Mouse (Mus musculus): Measurements from ENCODE around the gene Ammecr1. TPM values are rescaled to one million over a fixed set of nuclear protein-coding genes. Genes with fewer than 3 reads are reported as not detected.

Gene Ammecr1
- total and polyA plus RNA-seq, 2 experiments from 2014 or later: 2.2 to 2.9 TPM

DNA sequence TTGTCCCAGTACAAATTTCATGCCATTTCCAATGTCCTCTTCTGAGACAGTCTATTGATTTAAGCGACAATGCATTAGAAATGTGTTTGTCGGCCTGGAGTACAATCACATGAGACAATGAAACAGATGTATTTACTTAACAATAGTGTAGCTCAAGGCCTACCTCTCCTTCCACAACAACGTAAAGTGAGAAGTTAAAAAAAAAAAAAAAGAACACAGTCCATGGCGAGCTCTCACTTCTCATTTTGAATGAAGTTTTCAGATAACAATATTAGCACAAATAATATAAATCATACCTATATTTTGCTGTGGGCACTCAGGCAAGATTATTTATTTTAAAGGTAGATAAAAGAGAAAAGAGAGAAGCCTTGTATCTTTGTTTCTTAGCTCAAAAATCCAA is 49.8 kb downstream of the Ammecr1 start:
- Histone ChIP-seq H3K9me3 (ENCODE audit: low read length) (no peaks in the 10 kb centered on the region), H3K9ac (replicated peaks; ENCODE audit: low read length) (no peak overlapping the region), H3K27ac (no peak overlapping the region), H3K36me3 (ENCODE audit: insufficient read depth, low read length) (no peaks in the 10 kb centered on the region), H3K4me3 (ENCODE audit: low read length) (no peak overlapping the region), H3K4me1 (ENCODE audit: insufficient read depth, low read length) (no peaks in the 10 kb centered on the region), H3K4me2 (ENCODE audit: low read depth, low read length) (no peak overlapping the region), H3K27me3 (ENCODE audit: insufficient read depth, low read length) (no peaks in the 10 kb centered on the region)
- DNase-seq (ENCODE audit: low spot score) (no peak), ATAC-seq (no peak)
- no peak for TF ChIP-seq CTCF (IDR thresholded peaks at IDR 0.05; ENCODE audit: low read depth)
- WGBS: 72% methylated on average over 4 of the region's 4 CpGs

DNA sequence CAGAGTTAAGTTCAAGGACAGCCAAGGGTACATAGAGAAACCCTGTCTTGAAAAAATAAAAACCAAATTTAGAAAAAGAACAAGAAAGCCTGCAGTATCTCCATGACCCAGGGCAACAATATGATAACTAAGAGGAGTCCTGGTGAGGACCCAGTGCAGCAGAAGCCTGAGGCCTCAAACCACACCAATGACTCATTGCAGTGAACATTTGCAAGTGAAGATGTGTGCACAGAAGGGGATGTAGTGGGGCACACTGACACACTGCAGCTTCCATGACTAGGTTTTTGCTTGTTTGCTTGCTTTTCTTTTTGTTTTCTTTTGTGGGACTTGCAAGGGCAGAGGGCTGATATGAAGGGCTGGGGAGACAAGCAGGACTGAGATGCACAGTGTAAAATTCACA is 52.3 kb downstream of the Ammecr1 start:
- no peak overlapping the region for H3K4me3 ChIP-seq (ENCODE audit: low read length)
- ATAC-seq: no peak
- H3K36me3 ChIP-seq (ENCODE audit: insufficient read depth, low read length): no peaks in the 10 kb centered on the region
- H3K9me3 ChIP-seq (ENCODE audit: low read length): no peaks in the 10 kb centered on the region
- H3K4me1 ChIP-seq (ENCODE audit: insufficient read depth, low read length): no peaks in the 10 kb centered on the region
- H3K27me3 ChIP-seq (ENCODE audit: insufficient read depth, low read length): no peaks in the 10 kb centered on the region
- H3K9ac ChIP-seq (replicated peaks; ENCODE audit: low read length): no peak overlapping the region
- DNase-seq (ENCODE audit: low spot score): no peak
- no peak overlapping the region for H3K4me2 ChIP-seq (ENCODE audit: low read depth, low read length)
- no peak overlapping the region for H3K27ac ChIP-seq
- no peak for TF ChIP-seq CTCF (IDR thresholded peaks at IDR 0.05; ENCODE audit: low read depth)

DNA sequence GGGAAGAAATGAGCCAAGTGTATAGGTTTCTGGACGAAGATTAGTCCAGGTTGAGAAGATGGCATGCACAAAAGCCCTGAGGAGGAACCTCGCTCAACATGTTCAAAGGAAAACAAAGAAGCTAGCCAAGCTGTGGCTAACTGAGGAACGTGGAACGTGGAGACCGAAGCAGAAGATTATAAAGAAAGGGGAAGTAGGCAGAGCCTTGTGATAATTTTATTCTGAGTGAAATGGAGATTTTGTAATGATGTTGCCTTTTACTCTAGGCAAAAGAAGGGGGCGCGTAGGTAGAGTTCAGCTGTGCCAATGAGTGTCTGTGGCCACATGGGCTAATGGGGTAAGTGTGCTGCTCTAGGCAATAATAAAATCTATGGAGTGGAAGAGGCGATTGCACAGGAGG is 62.7 kb downstream of the Ammecr1 start:
- Histone ChIP-seq H3K27me3 (ENCODE audit: insufficient read depth, low read length) (peaks cover 3% of the 10 kb centered on the region; the same call in 1 of the 2 replicates), H3K9ac (replicated peaks; ENCODE audit: low read length) (no peak overlapping the region), H3K4me1 (ENCODE audit: insufficient read depth, low read length) (no peaks in the 10 kb centered on the region), H3K9me3 (ENCODE audit: low read length) (no peaks in the 10 kb centered on the region), H3K36me3 (ENCODE audit: insufficient read depth, low read length) (no peaks in the 10 kb centered on the region), H3K4me3 (ENCODE audit: low read length) (no peak overlapping the region), H3K4me2 (ENCODE audit: low read depth, low read length) (no peak overlapping the region), H3K27ac (no peak overlapping the region)
- no peak for DNase-seq (ENCODE audit: low spot score)
- no peak for TF ChIP-seq CTCF (IDR thresholded peaks at IDR 0.05; ENCODE audit: low read depth)
- 77% methylated on average over 8 of the region's 8 CpGs for WGBS
- no peak for ATAC-seq

DNA sequence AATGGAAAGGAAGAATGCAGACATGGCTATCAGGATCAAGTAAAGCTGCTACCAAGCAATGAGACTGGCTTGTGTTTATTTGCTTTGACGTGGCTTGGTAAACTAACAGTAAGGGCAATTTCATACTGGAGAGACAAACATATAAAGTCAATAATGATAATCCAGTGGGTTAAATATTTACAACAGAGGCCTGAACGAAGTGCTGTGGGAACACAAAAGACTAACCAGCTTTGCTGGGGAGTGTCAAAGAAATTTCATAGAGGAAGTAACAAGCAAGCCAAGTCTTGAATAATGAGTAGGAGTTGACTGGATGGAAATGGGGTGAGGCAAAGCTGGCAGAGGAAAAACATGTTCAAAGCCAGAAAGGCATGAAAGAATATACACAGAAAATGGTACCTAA is 63.9 kb downstream of the Ammecr1 start:
- Histone ChIP-seq H3K4me3 (ENCODE audit: low read length) (no peak overlapping the region), H3K4me1 (ENCODE audit: insufficient read depth, low read length) (no peaks in the 10 kb centered on the region), H3K9ac (replicated peaks; ENCODE audit: low read length) (no peak overlapping the region), H3K27ac (no peak overlapping the region), H3K27me3 (ENCODE audit: insufficient read depth, low read length) (peaks cover 3% of the 10 kb centered on the region; the same call in 1 of the 2 replicates), H3K36me3 (ENCODE audit: insufficient read depth, low read length) (no peaks in the 10 kb centered on the region), H3K9me3 (ENCODE audit: low read length) (no peaks in the 10 kb centered on the region), H3K4me2 (ENCODE audit: low read depth, low read length) (no peak overlapping the region)
- 76% methylated on average over 2 of the region's 2 CpGs for WGBS
- ATAC-seq (no peak), DNase-seq (ENCODE audit: low spot score) (no peak)
- no peak for TF ChIP-seq CTCF (IDR thresholded peaks at IDR 0.05; ENCODE audit: low read depth)

DNA sequence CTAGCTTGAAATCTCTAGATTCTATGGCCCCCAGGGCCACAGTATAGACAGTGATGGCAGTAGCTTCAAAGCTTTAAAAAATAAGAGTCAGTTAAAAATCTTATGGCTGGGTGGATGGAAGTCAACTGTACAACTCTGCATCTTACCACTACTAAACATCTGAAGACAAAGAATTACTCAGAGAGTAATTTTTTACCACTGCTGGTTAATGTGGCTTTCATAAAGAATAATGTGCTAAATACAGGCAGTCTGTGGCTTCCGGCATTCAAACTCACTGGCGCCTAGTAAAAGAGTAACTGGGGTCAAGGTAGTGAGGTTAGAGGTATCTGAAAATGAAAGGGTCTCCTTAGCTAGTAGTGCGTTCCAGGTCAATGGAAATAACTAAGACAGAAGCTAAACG is 64.6 kb downstream of the Ammecr1 start:
- ATAC-seq (no peak), DNase-seq (ENCODE audit: low spot score) (no peak)
- WGBS: 81% methylated on average over 4 of the region's 4 CpGs
- Histone ChIP-seq H3K9me3 (ENCODE audit: low read length) (no peaks in the 10 kb centered on the region), H3K4me3 (ENCODE audit: low read length) (no peak overlapping the region), H3K4me1 (ENCODE audit: insufficient read depth, low read length) (no peaks in the 10 kb centered on the region), H3K4me2 (ENCODE audit: low read depth, low read length) (no peak overlapping the region), H3K9ac (replicated peaks; ENCODE audit: low read length) (no peak overlapping the region), H3K27me3 (ENCODE audit: insufficient read depth, low read length) (peaks cover 3% of the 10 kb centered on the region; the same call in 1 of the 2 replicates), H3K36me3 (ENCODE audit: insufficient read depth, low read length) (no peaks in the 10 kb centered on the region), H3K27ac (no peak overlapping the region)
- no peak for TF ChIP-seq CTCF (IDR thresholded peaks at IDR 0.05; ENCODE audit: low read depth)

DNA sequence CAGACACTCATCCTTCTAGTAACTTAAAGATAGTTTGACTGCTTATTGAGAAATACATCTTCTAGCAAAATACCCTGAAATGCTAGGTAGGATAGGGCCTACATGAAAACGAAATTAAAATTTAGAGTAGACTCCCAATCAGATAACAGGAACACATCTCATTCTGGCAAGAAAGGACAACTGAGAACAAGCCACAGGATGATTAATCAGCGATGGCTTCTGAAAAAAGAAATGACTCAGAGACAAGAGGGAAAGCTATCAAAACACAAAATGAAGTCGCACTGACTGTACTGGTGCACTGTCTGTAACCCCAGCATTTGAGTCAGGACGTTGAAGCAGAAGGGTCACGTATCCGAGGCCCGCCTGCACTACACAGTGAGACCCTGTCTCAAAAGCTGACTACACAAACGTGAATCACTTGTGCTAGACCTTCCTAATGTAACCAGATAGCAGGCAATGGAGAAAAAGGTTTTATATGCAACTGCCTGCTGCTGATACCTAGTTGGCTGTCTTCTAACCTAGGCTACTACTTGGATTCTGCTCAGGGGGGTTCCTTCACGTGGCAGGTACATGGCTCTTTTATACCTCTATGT is 68.1 kb downstream of the Ammecr1 start:
- H3K9ac ChIP-seq (replicated peaks; ENCODE audit: low read length): no peak overlapping the region
- no peak overlapping the region for H3K27ac ChIP-seq
- DNase-seq (ENCODE audit: low spot score) (no peak), ATAC-seq (no peak)
- no peak for TF ChIP-seq CTCF (IDR thresholded peaks at IDR 0.05; ENCODE audit: low read depth)
- no peaks in the 10 kb centered on the region for H3K36me3 ChIP-seq (ENCODE audit: insufficient read depth, low read length)
- H3K27me3 ChIP-seq (ENCODE audit: insufficient read depth, low read length): peaks cover 3% of the 10 kb centered on the region; the same call in 1 of the 2 replicates
- H3K4me3 ChIP-seq (ENCODE audit: low read length): no peak overlapping the region
- H3K4me1 ChIP-seq (ENCODE audit: insufficient read depth, low read length): no peaks in the 10 kb centered on the region
- 85% methylated on average over 9 of the region's 9 CpGs for WGBS
- H3K9me3 ChIP-seq (ENCODE audit: low read length): no peaks in the 10 kb centered on the region
- H3K4me2 ChIP-seq (ENCODE audit: low read depth, low read length): no peak overlapping the region

DNA sequence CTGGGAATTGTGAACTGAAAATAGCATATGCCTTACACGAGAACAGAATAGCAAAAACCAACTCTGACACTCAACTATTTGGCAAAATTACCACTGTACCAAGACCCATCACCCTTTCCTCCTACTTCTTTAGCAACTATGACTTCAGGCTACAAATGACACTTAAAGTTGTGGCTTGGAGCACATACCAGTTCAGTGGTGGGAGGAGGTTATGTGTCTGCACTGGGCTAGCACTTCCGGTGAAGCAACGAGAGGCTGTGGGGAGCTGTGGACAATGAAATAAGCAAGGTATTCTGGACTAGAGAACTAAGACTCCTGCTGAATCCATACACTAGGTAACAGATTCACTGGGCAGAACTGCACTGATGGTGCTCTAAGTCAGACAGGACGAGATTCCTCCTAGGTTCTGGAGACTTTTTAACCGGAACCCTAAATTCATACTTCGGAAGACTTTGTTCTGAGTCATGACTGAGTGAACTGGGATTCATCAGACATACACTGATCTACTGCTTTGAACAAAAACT is 69.0 kb downstream of the Ammecr1 start:
- ATAC-seq: no peak
- DNase-seq (ENCODE audit: low spot score): no peak
- Histone ChIP-seq H3K27ac (no peak overlapping the region), H3K4me2 (ENCODE audit: low read depth, low read length) (no peak overlapping the region), H3K4me1 (ENCODE audit: insufficient read depth, low read length) (no peaks in the 10 kb centered on the region), H3K36me3 (ENCODE audit: insufficient read depth, low read length) (no peaks in the 10 kb centered on the region), H3K27me3 (ENCODE audit: insufficient read depth, low read length) (peaks cover 3% of the 10 kb centered on the region; the same call in 1 of the 2 replicates), H3K9ac (replicated peaks; ENCODE audit: low read length) (no peak overlapping the region), H3K9me3 (ENCODE audit: low read length) (no peaks in the 10 kb centered on the region), H3K4me3 (ENCODE audit: low read length) (no peak overlapping the region)
- 95% methylated on average over 6 of the region's 6 CpGs for WGBS
- no peak for TF ChIP-seq CTCF (IDR thresholded peaks at IDR 0.05; ENCODE audit: low read depth)

Data from hindbrain, postnatal 0 days (tissue).